Mouse (Mus musculus) liver, adult 2 months (tissue): ENCODE results near the gene Mrps11. TPM values are rescaled to one million over a fixed set of nuclear protein-coding genes. Genes with fewer than 3 reads are reported as not detected.

Experiments used
- DNase-seq: peaks from one replicate; pipeline ENCODE4 v3.0.0-alpha.2; 2011; ENCODE audit warnings: low read depth, low spot score; ENCODE audit errors: extremely low read depth
- H3K27ac ChIP-seq: fragments of 200-500 bp; replicated peaks from 2 replicates; pipeline ENCODE4 v1.5.1; 2012; ENCODE audit warnings: low read depth, mild to moderate bottlenecking, control low read depth, inconsistent platforms, low read length; ENCODE audit not compliant: insufficient read depth
- H3K27me3 ChIP-seq: fragments of 200-500 bp; 2 replicates; pipeline ENCODE4 v1.6.1; 2012; ENCODE audit warnings: mild to moderate bottlenecking, moderate library complexity, low read length, inconsistent platforms; ENCODE audit not compliant: control insufficient read depth, insufficient read depth
- H3K36me3 ChIP-seq: fragments of 200-500 bp; 2 replicates; pipeline ENCODE4 v1.6.1; 2012; ENCODE audit warnings: low read length, inconsistent platforms; ENCODE audit not compliant: control insufficient read depth, insufficient read depth
- H3K4me1 ChIP-seq: fragments of 200-500 bp; 2 replicates; pipeline ENCODE4 v1.6.1; 2011; ENCODE audit warnings: low read length; ENCODE audit not compliant: control insufficient read depth, insufficient read depth
- H3K4me3 ChIP-seq: fragments of 200-500 bp; 2 replicates; pipeline ENCODE4 v1.5.1; 2011; ENCODE audit warnings: low read depth, mild to moderate bottlenecking, control low read depth, low read length, moderate library complexity; ENCODE audit not compliant: insufficient read depth
- H3K79me2 ChIP-seq: fragments of 200-500 bp; 2 replicates; pipeline ENCODE4 v1.6.1; 2012; ENCODE audit warnings: inconsistent platforms, mild to moderate bottlenecking, low read length, moderate library complexity; ENCODE audit not compliant: control insufficient read depth, insufficient read depth
- H3K9ac ChIP-seq: fragments of 200-500 bp; 2 replicates; pipeline ENCODE4 v1.6.1; 2012; ENCODE audit warnings: low read depth, mild to moderate bottlenecking, control low read depth, inconsistent platforms, low read length
- CTCF ChIP-seq: fragments of 200-500 bp; IDR thresholded peaks from 2 replicates; pipeline ENCODE4 v1.5.1; 2011; ENCODE audit warnings: low read depth, low read length, control low read depth
- POLR2A ChIP-seq: fragments of 200-500 bp; IDR thresholded peaks from 2 replicates; pipeline ENCODE4 v1.6.1; 2011; ENCODE audit warnings: low read length, control low read depth; ENCODE audit not compliant: insufficient read depth; ENCODE audit errors: extremely low read depth
- WGBS: fragments of 180-500 bp; shearing (Covaris S2); methylation state at CpG from one replicate; pipeline ENCODE4 v1.1.7; 2018; 5-methylcytosine and 5-hydroxymethylcytosine counted together
- polyA plus RNA-seq: library from polyadenylated mRNA; depleted of rRNA; stranded (reverse); fragments of >200 nt; gene quantifications from 2 replicates; pipeline ENCODE4 v1.2.3, GENCODE M21; 2012
- total RNA-seq: library from RNA; depleted of rRNA; stranded (reverse); fragments of >200 nt; gene quantifications from 2 replicates; pipeline ENCODE4 v1.2.3, GENCODE M21; 2014

The Mrps11 gene
- total and polyA plus RNA-seq, 2 experiments, result 27.0 to 35.4 TPM

DNA sequence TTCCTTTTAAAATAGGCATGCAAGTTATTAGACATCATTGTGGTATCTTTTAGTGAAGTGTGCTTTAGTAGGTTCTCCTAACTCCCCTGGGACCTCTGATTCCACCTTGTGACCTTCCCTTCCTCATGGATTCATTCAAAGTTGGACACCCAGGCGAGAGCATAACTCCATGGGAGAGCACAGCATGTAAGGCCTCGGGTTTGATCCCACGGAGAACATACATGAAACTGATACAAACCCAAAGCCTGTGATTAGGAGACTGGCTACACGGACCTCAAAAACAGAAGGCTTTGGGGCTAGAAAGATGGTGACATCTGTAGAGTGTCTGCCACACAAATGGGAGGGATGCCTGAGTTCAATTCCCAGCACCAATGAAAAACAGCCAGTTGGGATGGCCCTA, 30.0 kb upstream of the Mrps11 start:
- WGBS, result 84% methylated on average over 4 of the region's 4 CpGs

DNA sequence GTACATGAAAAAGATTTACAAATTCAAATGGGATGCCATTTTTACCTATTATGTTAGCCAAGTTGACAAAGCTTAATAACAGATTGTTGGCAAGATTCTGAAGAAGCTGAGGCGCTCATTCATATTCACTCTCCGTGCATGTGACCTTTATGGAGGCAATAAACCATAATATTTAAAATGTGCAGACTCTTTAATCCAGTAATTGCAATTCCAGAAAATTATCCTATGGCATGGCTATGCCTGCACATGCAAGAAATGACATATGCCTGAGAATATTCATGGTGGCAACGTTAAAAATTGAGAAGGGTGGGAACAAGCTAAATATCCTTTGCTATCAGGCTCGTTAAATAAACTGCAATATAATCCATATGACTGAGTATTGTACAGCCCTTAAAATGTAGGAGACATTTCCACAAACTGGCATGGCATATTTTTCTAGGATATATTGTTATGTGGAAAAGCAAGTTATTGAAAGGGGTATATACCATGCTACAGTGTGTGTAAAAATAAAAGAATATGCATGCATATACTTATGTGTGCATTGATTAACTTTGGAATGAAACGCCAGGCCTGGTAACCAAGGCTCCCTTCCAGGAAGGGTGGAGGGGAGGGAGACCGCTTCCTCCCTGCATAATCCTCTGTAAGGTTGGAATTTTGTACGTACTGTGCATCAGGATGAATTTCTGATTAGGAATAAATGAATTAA, 29.0 kb upstream of the Mrps11 start:
- Histone ChIP-seq H3K27ac (no peak overlapping the region), H3K4me3 (no peak overlapping the region), H3K79me2 (no peaks in the 10 kb centered on the region), H3K9ac (no peak overlapping the region), H3K4me1 (no peaks in the 10 kb centered on the region), H3K36me3 (no peaks in the 10 kb centered on the region), H3K27me3 (no peaks in the 10 kb centered on the region)
- TF ChIP-seq POLR2A, result no peak
- TF ChIP-seq CTCF, result no peak
- DNase-seq, result no peak
- 72% methylated on average over 7 of the region's 7 CpGs for WGBS

More for the DNA sequence above, 30.0 kb upstream of the Mrps11 start:
- Histone ChIP-seq H3K4me3 (no peak overlapping the region), H3K4me1 (no peaks in the 10 kb centered on the region), H3K79me2 (no peaks in the 10 kb centered on the region), H3K9ac (no peak overlapping the region), H3K27ac (no peak overlapping the region), H3K36me3 (no peaks in the 10 kb centered on the region), H3K27me3 (no peaks in the 10 kb centered on the region; the same call in 1 of the 2 replicates)
- TF ChIP-seq POLR2A (no peak), CTCF (no peak)
- no peak for DNase-seq

DNA sequence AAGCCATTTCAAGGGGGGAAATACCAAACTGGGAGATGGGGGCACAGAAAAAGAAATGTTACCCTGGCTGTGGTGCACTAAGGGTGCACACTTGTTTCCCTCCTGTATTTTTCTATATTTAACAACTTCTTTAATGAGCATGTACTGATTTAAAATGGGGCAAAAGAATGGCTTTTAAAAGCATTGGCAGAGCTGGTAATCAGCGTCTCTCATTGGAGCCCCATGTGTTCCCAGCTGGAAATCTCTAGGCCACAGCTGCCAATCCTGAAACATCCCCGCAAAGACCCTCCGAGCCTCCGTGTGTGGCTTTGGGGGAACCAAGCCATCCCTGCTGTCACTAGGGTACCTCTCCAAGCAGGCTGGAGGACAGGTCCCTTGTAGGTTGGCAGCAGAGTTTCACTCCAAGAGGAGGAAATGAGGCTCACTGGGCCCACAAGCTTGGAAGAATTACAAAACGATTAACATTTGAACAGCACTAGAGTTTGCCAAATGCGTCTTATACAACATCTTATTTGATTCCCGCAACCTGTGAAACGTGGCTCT, 28.4 kb upstream of the Mrps11 start:
- H3K27me3 ChIP-seq, result no peaks in the 10 kb centered on the region
- WGBS, result 67% methylated on average over 8 of the region's 8 CpGs
- H3K36me3 ChIP-seq, result no peaks in the 10 kb centered on the region
- no peaks in the 10 kb centered on the region for H3K79me2 ChIP-seq
- H3K27ac ChIP-seq, result no peak overlapping the region
- no peak overlapping the region for H3K9ac ChIP-seq
- H3K4me3 ChIP-seq, result no peak overlapping the region
- TF ChIP-seq POLR2A (no peak), CTCF (no peak)
- DNase-seq, result no peak
- H3K4me1 ChIP-seq, result no peaks in the 10 kb centered on the region

DNA sequence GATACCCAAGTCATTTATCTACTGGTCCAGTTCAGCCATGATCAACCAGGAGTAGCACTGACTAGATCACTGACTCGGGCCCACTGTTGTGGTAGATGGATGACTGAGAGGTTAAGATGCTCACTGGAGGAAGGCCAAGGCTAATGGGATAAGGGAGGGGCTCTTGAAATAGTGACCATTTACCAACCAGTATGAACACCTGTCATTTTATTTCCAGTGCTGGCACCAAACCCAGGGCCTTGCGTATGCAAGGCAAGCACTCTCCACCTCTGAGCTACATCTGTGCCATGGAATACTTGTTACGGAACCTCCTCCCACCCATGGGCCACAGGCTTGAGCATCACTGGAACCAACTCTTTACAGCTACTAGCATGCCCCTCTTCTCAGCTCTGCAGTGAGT, 19.1 kb upstream of the Mrps11 start:
- Histone ChIP-seq H3K27me3 (no peaks in the 10 kb centered on the region), H3K27ac (no peak overlapping the region), H3K79me2 (no peaks in the 10 kb centered on the region), H3K4me3 (no peak overlapping the region), H3K36me3 (no peaks in the 10 kb centered on the region), H3K9ac (no peak overlapping the region), H3K4me1 (no peaks in the 10 kb centered on the region)
- no peak for DNase-seq
- TF ChIP-seq CTCF, result no peak
- no peak for TF ChIP-seq POLR2A
- 90% methylated on average over 3 of the region's 3 CpGs for WGBS

DNA sequence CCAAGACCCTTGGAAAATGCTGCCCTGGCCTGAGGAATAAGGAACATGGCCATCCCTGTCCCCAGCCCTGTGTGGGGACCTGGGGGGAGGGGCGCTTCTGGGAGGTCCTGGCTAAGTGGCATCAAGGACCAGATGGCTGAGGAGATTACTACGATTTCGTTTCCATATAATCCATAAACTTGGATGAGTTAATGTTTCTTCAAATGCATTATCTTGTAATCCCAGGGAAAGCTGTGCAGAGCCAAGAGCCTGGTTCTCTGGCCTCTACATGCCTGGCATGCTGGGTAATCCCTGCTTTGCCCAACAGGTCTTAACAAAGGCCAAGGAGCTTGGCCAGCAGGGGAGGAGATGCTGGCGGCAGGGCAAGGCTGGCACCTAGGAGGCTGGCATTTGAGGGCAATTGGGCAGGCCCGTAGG, 17.7 kb upstream of the Mrps11 start:
- no peak overlapping the region for H3K9ac ChIP-seq
- DNase-seq, result no peak
- no peaks in the 10 kb centered on the region for H3K36me3 ChIP-seq
- H3K27me3 ChIP-seq, result no peaks in the 10 kb centered on the region
- H3K4me1 ChIP-seq, result no peaks in the 10 kb centered on the region
- TF ChIP-seq POLR2A (no peak), CTCF (no peak)
- H3K27ac ChIP-seq, result no peak overlapping the region
- 66% methylated on average over 5 of the region's 5 CpGs for WGBS
- no peak overlapping the region for H3K4me3 ChIP-seq
- no peaks in the 10 kb centered on the region for H3K79me2 ChIP-seq

DNA sequence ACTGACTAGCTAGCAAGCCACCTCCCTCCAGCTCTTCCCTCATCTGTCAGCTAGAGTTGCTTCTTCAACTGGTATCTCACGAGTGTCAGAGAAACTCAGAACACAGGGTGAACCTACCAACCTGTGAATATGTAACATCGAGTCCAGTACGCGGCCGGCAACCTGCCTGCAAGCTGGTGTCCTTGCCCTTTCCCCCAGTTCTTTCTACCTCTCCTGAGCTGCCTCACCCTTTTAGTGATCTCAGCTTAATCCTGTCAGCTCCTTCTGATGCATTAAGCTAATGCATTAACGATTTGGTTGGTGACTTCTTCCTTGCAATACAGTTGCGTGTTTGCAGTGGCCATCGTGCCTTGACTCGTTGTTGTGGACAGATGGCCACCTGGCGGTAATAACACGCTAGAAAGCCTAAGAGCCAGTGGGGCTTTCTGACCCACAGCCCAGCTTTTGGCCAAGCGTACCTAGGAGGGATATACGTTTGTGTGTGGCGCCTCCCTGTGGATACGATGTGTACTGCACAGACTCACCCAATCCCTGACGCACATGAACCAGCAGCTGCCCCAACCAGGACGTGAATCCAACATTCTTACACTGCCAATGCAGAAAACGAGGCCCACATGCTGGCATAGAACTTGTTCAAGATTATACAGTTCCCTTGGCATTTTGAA, 16.8 kb upstream of the Mrps11 start:
- Histone ChIP-seq H3K36me3 (no peaks in the 10 kb centered on the region), H3K4me3 (no peak overlapping the region), H3K79me2 (no peaks in the 10 kb centered on the region), H3K4me1 (no peaks in the 10 kb centered on the region), H3K9ac (no peak overlapping the region), H3K27ac (no peak overlapping the region), H3K27me3 (no peaks in the 10 kb centered on the region)
- no peak for DNase-seq
- TF ChIP-seq POLR2A, result no peak
- peak; percentile 59 for TF ChIP-seq CTCF
- 23% methylated on average over 18 of the region's 18 CpGs for WGBS
